Mouse (Mus musculus) frontal cortex, postnatal 10 days (tissue): ENCODE data around the gene Rsbn1l.
"Not testable (repeated sequence)": the region's sequence is repeated elsewhere in the genome, so short reads cannot be mapped to it uniquely, and the experiment has no call there.

Source experiments
- DNase-seq, 2 experiments: peaks; one replicate each; pipeline ENCODE4 v3.0.0; 2022; ENCODE audit warnings: low spot score in 2 of 2, mixed read lengths in 1 of 2

Gene Rsbn1l

DNA sequence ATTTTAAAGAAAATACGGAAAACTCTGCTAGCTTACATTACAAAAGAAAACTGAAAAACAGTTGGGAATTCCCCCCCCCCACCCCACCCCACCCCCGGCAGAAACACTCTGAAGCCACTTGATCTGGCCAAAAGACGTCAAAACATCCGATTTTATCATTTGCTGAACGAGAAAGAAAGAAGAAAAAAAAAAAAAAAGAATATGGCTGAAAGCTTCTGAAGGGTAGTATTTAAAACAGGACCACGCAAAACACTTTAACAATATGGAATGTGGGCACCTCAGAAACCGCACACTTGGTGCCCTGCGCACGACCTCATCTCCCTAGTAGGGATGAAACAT, 5.7 kb downstream of the Rsbn1l start:
- DNase-seq, result no peak

- DNase-seq, result no peak
These were observed 6.1 kb downstream of the Rsbn1l start for GRCm38 (mm10) chr5:20950093-20950492.

- no peak for DNase-seq
These were observed 9.3 kb downstream of the Rsbn1l start for GRCm38 (mm10) chr5:20946906-20947305.

GRCm38 (mm10) chr5:20944961-20945748, 11.0 kb downstream of the Rsbn1l start:
- DNase-seq, result no peak

DNA sequence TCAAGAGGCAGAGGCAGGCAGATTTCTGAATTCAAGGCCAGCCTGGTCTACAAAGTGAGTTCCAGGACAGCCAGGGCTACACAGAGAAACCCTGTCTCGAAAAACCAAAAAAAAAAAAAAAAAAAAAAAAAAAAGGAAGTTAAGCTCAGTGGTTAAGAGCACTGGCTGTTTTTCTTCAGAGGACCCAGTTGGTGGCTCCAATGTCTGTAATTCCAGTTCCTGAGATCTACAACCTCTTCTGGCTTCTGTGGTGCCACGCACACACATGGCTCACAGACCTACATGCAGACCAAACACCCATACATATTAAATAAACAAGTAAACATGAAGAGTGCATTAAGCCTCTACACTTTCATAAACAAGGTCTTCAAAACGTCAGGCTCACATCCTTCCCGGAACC, 12.4 kb downstream of the Rsbn1l start:
- not testable (repeated sequence) for DNase-seq

DNA sequence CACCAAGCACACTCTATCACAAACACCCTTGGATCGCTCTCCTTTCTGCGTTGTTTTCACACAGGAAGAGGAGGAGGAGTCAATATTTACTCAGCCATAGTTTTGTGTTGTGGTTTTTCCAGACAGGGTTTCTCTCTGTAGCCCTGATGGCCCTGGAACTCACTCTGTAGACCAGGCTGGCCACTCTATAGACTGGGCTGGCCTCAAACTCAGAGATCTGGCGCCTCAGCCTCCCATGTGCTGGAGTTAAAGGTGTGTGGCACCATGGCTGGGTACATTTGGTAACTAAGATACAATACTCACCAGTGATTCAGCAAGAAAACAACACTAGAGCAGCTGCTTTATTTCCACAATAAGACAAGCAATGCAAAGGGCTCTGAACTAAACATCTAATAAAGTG, 13.7 kb downstream of the Rsbn1l start:
- DNase-seq, result no peak

DNA sequence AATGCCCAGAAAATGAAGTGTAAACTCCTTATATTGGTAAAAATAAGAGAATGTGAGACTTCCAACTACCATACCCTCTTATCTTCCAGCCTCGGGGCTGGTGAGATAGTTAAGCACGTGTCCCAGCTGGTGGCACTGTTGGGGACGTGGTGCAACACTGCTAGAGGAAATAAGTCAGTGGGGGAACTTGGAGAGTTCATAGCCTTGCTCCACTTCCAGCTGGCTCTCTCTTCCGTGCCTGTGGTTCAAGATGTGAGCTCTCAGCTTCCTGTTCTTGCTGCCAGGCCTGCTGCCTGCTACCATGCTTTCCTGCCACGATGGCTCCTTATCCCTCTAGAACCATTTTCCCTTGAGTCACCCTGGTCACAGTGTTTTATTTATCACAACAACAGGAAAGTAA, 15.0 kb downstream of the Rsbn1l start:
- DNase-seq, result no peak

DNA sequence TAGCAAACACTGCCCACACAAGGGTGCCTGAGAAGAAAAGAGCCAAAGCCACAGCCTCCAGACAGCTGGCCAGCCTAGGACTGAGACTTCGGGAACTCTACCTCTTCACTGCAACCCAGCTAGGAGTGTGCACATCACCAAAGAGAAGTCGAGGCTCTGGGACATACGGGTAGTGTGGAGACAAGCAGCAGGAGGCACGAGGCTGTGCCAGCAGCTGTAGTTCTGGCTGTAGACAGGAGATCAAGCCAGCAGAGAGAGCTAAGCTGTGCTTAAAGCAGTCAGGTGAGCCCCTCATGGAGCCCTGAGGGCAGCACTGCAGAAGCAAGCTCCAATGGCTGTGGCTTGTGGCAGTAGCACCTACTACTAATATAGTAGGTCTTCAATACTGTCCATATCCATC, 15.5 kb downstream of the Rsbn1l start:
- DNase-seq, result no peak

DNA sequence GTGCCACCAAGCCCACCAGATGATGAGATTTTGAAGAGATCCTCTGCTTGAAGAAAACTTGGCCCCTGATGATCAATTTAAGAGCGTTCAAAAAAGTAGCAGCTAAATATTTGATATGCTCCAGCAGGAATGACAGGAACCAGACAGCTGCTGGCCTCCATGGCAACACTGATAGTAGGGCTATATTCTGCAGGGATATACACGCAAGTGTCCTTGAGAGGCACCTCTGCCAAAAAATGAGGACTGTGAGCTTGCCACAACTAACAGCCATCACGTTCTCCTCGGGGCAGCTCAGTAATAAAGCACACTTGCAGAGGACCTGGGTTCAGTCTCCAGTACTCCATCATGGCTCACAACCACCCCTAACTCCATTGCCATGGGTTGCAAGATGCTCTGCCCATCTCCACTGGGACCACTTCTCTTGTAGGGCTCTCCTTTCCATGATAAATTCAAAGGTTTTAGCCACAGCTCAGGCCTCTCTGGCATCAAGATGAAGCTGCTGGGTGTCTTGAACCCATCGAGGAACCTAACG, 16.1 kb downstream of the Rsbn1l start:
- no peak for DNase-seq

- no peak for DNase-seq
These were observed 17.7 kb downstream of the Rsbn1l start for GRCm38 (mm10) chr5:20938523-20938922.

- no peak for DNase-seq
These were observed 20.3 kb downstream of the Rsbn1l start for GRCm38 (mm10) chr5:20935934-20936333.

GRCm38 (mm10) chr5:20932585-20932984, 23.6 kb downstream of the Rsbn1l start:
- no peak for DNase-seq

DNA sequence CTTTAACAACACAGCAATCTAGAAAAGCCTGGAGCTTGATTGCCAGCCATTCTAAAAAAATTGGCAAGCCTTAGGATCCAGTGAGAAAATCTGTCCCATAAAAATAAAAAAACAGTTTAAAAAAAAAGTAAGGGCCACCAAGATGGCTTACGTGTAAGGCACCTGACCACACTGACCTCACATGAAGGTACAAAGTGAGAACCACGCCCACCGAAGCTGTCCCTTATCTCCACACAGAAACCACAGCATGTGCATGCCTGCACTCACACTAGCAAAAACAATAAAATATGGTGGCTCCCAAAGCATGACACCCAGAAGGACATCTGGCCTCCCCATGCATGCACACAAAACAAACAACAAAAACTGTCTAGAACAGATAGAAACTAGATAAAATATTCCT, 24.9 kb downstream of the Rsbn1l start:
- DNase-seq, result no peak

- DNase-seq, result no peak
These were observed 25.8 kb downstream of the Rsbn1l start for GRCm38 (mm10) chr5:20930430-20930829.

- no peak for DNase-seq
These were observed 26.5 kb downstream of the Rsbn1l start for GRCm38 (mm10) chr5:20929669-20930151.

GRCm38 (mm10) chr5:20925451-20925850, 30.7 kb downstream of the Rsbn1l start:
- no peak for DNase-seq

GRCm38 (mm10) chr5:20924608-20925007, 31.6 kb downstream of the Rsbn1l start:
- DNase-seq, result no peak

DNA sequence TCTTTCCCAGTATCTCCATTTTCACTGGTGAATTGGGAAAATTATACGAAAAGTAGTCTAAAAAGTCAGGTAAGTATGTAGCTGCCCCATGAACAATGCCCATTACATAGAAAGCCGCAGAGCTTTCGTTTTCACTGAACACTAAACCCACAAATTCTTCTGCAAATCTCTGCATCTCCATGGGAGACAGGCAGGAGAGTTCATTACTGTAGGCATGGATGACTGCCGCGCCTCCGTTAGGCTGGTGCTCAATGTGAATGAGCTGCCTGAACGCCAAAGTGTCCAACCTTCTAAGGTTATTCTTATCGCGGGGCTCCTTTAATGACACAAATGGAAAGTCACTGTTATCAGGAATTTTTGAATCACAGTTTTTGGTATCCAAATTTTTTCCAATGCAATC, 36.6 kb downstream of the Rsbn1l start:
- DNase-seq, result no peak

- no peak for DNase-seq
These were observed 37.2 kb downstream of the Rsbn1l start for GRCm38 (mm10) chr5:20918967-20919366.

DNA sequence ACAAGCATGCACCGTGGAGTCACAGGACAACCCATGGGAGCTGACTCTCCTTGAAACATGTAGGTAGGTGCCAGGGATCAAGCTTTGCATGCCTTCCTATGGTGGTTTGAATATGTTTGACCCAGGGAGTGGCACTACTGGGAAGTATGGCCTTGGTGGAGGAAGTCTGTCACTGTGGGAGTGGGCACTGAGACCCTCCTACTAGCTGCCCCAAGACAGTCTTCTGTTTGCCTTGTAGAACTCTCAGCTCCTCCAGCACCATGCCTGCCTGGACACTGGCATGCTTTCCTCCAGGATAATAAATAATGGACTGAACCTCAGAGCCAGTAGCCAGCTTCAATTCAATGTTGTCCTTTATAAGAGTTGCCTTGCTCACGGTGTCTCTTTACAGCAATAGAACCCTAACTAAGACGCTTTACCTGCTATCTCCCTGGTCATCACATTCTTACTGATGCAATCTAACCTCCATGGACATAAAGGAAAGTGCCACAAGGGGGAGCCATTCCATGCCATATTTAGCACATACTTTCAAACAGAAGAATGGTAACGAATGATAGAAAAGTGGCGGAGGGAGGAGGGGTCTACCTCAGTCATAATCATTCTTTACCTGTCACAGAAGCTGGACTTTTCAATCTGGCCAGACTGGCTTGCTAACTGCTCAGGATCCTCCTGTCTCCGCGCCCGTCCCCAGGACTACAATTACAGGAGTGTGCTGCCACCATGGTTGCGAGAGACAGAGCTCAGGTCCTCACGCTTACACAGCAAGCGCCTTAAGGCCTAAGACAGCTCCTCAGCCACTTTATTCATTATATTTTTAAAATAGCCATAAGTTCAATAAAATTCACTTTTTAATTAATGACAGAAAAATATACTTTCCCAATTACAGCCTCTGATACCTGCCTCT, 42.6 kb downstream of the Rsbn1l start:
- peak; percentile 19 to 51 for DNase-seq

DNA sequence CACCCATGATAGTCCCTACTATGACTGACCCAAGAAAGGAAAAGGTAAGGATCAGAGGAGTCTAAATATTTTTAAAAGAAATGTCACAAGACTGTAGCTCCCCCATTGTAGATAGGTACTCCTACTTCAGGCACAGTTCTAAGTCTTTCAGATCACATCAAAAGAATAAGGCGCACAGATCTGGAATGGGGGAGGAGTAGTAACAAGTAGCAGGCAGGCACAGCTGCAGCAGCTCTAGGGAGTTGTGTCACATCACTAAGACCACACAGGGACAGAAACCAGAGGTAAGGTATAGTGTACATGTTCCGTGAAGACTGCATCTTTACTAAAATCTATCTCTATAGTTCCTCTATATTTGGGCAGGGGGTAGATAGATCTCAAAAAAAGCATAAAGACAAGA, 44.5 kb downstream of the Rsbn1l start:
- no peak for DNase-seq

DNA sequence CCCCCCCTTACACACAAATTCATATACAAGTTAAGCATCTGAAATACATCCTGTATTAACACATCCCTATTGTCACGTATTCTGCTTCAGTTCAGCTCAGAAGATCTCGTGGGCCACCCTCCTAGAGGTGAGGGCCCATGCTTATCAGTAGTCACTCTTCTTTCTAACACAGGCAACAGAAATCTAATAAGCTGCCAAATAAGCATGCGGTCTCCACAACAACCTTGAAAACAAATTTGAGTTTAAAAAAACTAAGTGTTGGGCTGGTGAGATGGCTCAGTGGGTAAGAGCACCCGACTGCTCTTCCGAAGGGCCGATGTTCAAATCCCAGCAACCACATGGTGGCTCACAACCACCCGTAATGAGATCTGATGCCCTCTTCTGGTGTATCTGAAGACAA, 50.0 kb downstream of the Rsbn1l start:
- DNase-seq, result no peak

- no peak for DNase-seq
These were observed 50.8 kb downstream of the Rsbn1l start for GRCm38 (mm10) chr5:20905437-20905836.
